Mouse (Mus musculus) embryonic facial prominence, embryonic 14.5 days (tissue): Measurements from ENCODE around the gene Slit2. TPM values are rescaled to one million over a fixed set of nuclear protein-coding genes. Genes with fewer than 3 reads are reported as not detected.

ENCODE experiments used
- ATAC-seq: fragments of 200-750 bp; cut with Nextera tagmentation; 2 replicates; pipeline ENCODE4 v1.8.0; 2017; ENCODE audit warnings: low read depth, moderate number of reproducible peaks, moderate TSS enrichment
- DNase-seq: peaks from one replicate; pipeline ENCODE4 v3.0.0-alpha.2; 2015; ENCODE audit warnings: low spot score
- H3K27ac ChIP-seq: fragments of 300-500 bp; sonication (generic); replicated peaks from 2 replicates; pipeline ENCODE4 v1.5.1; 2014; ENCODE audit warnings: low read depth, mild to moderate bottlenecking, low read length, moderate library complexity
- H3K27me3 ChIP-seq: fragments of 300-500 bp; sonication (generic); replicated peaks from 2 replicates; pipeline ENCODE4 v1.6.1; 2014; ENCODE audit warnings: low read length; ENCODE audit not compliant: control insufficient read depth, insufficient read depth
- H3K36me3 ChIP-seq: fragments of 300-500 bp; sonication (generic); 2 replicates; pipeline ENCODE4 v1.6.1; 2014; ENCODE audit warnings: low read length, mixed read lengths; ENCODE audit not compliant: control insufficient read depth, insufficient read depth
- H3K4me1 ChIP-seq: fragments of 300-500 bp; sonication (generic); 2 replicates; pipeline ENCODE4 v1.6.1; 2014; ENCODE audit warnings: antibody characterized with exemption, low read length; ENCODE audit not compliant: control insufficient read depth, insufficient read depth
- H3K4me2 ChIP-seq: fragments of 300-500 bp; sonication (generic); 2 replicates; pipeline ENCODE4 v1.6.1; 2014; ENCODE audit warnings: low read depth, mild to moderate bottlenecking, low read length, moderate library complexity, mixed read lengths
- H3K4me3 ChIP-seq: fragments of 300-500 bp; sonication (generic); 2 replicates; pipeline ENCODE4 v1.5.1; 2014; ENCODE audit warnings: low read depth, mild to moderate bottlenecking, low read length
- H3K9ac ChIP-seq: fragments of 300-500 bp; sonication (generic); 2 replicates; pipeline ENCODE4 v1.6.1; 2014; ENCODE audit warnings: low read depth, mild to moderate bottlenecking, low read length, moderate library complexity, mixed read lengths
- H3K9me3 ChIP-seq: fragments of 300-500 bp; sonication (generic); 2 replicates; pipeline ENCODE4 v1.6.1; 2016; ENCODE audit warnings: low read length; ENCODE audit not compliant: control insufficient read depth
- WGBS: fragments of 180-500 bp; shearing (Covaris S2); extraction: QIAGEN DNeasy Blood & Tissue Kit; methylation state at CpG from one replicate; pipeline ENCODE4 v1.1.7; 2014; 5-methylcytosine and 5-hydroxymethylcytosine counted together
- polyA plus RNA-seq: library from polyadenylated mRNA; unstranded; fragments of >200 nt; fragmentation: Nextera tagmentation; extraction: Ambion mirVana; gene quantifications from 2 replicates; pipeline ENCODE4 v1.2.1, GENCODE M21; 2014

The Slit2 gene
- polyA plus RNA-seq, result 27.0 and 27.6 TPM in 2 replicates

DNA sequence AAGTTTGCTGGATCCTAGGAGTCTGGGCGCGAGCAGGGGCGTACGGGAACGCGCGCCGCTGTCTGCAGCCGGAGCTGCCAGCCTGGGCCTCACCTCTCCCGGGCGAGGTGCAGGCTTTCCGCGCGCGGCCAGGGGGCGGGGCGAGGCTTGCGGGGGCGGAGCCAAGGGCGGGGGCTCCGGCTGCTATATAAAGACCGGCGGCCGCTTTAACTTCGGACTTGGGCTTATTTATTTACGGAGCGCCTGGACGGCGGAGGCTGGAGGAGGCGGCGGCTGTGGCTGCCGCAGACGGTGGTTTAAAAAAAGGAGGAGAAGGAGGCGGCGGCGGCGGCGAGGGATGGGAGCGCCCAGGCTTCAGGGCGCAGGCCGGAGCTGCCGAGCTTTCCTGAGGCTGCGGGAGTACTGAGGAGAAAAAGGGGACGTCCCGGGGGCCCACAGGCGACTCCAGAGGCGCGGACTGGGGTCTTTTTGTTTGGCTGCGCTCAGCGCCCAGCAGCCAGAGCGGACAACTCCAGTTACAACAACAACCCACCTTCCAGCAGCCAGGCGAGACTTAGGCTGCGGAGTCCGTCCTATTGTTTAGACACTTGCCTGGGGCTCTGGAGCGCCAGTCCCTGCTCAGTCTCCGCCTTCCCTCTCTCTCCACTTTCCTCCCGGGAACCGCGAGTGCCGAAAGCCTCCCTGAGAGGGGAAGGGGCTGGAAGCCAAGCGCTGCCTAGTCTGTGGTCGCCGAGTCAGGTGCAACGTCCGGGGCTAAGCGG lies at the start of gene Slit2:
TSS of gene Slit2 (plus strand) at position 198 of the 761 bp plus-strand sequence.
- Histone ChIP-seq H3K4me3 (peak within 1 kb of the TSS; percentile 69), H3K4me2 (peak within 1 kb of the TSS; percentile 96), H3K4me1 (peaks cover 19% of the 10 kb centered on the region), H3K27me3 (peaks cover 19% of the 10 kb centered on the region), H3K27ac (peak within 1 kb of the TSS; percentile 68), H3K36me3 (no peaks in the 10 kb centered on the region), H3K9ac (peak within 1 kb of the TSS; percentile 74), H3K9me3 (no peaks in the 10 kb centered on the region)
- ATAC-seq (peak; percentile 87), DNase-seq (peak; percentile 89)
- WGBS, result under 1% methylated on average over 63 of the region's 66 CpGs

DNA sequence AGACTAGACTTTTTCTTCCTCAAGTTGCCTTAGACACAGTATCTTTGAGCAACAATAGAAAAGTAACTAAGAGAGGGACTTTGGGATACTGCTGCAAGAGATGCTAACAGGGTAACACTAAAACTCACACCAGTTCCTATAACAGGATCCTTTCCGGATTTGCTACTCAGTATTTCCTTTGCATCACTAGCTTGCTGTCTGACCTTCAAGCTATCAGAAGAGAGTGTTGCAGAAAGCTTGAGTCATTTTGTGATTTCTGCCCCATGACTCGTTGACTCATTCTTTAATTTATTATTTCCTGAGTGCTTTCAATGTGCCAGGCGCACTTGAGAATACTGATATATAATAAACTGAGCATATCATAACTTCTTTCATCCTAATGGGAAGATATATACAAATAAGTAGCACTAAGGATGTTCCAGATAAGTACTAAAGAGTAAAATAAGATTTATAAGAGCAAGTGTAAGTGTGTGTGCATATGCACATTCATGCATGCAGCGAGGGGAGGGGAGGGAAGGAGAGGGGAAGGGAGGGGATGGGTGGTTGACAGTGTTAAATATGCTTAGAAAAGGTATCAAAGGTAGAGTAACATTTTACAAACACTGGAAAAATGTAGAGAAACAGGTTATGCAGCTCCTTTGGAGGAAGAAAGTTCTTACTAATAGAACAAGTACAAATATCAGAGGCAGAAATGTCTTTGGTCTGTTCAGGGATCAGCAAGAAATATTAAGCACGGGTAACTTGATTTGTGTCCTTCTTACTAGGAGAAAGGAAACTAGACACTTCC lies 44.2 kb upstream of the Slit2 start:
- no peak overlapping the region for H3K4me3 ChIP-seq
- no peaks in the 10 kb centered on the region for H3K27me3 ChIP-seq
- H3K4me1 ChIP-seq, result no peaks in the 10 kb centered on the region
- no peaks in the 10 kb centered on the region for H3K36me3 ChIP-seq
- no peak overlapping the region for H3K4me2 ChIP-seq
- H3K27ac ChIP-seq, result no peak overlapping the region
- peak; percentile 42 for DNase-seq
- WGBS, result 75% methylated on average over 5 of the region's 5 CpGs
- no peak for ATAC-seq
- H3K9ac ChIP-seq, result no peak overlapping the region
- no peaks in the 10 kb centered on the region for H3K9me3 ChIP-seq

DNA sequence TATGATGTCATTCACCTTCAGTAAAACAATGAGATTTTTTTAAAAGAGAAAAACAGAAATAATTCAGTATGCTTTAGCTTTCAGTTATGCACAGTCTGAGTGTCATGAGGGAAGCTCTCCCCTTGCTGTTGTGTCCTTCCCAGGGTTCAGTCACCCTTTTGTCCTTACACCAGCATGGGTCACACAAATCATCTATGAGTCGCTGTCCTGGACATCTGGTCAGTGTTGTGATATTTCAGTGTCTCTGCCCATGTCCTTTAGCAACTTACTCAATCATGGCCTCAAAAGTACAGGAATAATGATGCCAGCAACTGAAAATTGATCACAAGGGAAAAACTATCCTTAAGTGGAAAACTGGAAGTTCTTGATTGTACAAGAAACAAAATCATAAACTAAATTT lies 26.5 kb upstream of the Slit2 start:
- Histone ChIP-seq H3K9me3 (no peaks in the 10 kb centered on the region), H3K27me3 (no peaks in the 10 kb centered on the region), H3K9ac (no peak overlapping the region), H3K27ac (no peak overlapping the region), H3K4me1 (no peaks in the 10 kb centered on the region), H3K4me2 (no peak overlapping the region), H3K4me3 (no peak overlapping the region), H3K36me3 (no peaks in the 10 kb centered on the region)
- DNase-seq, result no peak
- no peak for ATAC-seq
- WGBS, result 79% methylated on average over 1 of the region's 1 CpGs

DNA sequence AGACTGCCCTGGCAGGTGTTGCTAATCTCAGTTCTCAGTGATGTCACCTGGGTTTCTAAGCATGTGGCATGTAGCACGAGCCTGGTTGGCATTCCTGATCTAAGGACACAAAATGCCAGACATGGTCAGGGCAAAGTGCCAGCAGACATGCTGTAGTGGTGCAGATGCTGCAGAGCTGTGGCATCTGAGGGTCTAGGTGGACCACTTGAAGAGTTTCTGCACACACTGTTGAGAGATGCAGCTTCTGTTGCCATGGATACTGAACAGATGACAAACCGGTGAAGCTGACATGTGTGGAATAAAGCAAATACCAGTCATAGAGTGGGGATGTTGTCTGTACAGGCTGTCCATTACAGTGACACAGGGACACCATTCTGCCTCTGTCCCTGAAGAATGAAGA lies 7.1 kb upstream of the Slit2 start:
- no peak overlapping the region for H3K9ac ChIP-seq
- ATAC-seq (no peak), DNase-seq (no peak)
- H3K9me3 ChIP-seq, result no peaks in the 10 kb centered on the region
- H3K4me1 ChIP-seq, result no peaks in the 10 kb centered on the region
- H3K27me3 ChIP-seq, result no peaks in the 10 kb centered on the region
- no peak overlapping the region for H3K4me3 ChIP-seq
- no peak overlapping the region for H3K4me2 ChIP-seq
- no peak overlapping the region for H3K27ac ChIP-seq
- 60% methylated on average over 2 of the region's 2 CpGs for WGBS
- no peaks in the 10 kb centered on the region for H3K36me3 ChIP-seq

DNA sequence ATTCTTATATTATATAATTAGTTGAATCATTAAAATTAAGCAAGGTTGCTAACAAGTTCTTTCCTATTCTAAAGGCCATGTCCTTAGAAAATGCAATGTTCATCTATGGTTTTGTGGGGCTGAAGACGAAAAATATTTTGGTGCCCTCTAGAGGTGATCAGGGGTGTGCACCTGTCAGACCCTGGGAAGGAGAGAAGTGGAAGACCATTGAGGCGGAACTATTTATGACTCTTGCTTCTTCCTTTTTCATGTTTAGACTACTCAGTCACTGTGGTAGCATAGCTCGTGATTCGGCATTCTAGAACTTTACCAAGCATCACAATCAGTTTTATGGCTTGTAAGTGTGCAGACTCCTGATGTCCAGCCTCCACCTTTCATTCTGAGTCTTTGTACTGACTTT lies 3.6 kb upstream of the Slit2 start:
- ATAC-seq, result no peak
- Histone ChIP-seq H3K27ac (no peak overlapping the region), H3K36me3 (no peaks in the 10 kb centered on the region), H3K27me3 (0 out of 2 replicates have a peak, but pooled peaks cover 4% of the 10 kb centered on the region), H3K9ac (no peak overlapping the region), H3K4me3 (no peak overlapping the region), H3K9me3 (no peaks in the 10 kb centered on the region), H3K4me1 (peaks cover 9% of the 10 kb centered on the region), H3K4me2 (no peak overlapping the region)
- DNase-seq, result no peak
- WGBS, result 44% methylated on average over 4 of the region's 4 CpGs

DNA sequence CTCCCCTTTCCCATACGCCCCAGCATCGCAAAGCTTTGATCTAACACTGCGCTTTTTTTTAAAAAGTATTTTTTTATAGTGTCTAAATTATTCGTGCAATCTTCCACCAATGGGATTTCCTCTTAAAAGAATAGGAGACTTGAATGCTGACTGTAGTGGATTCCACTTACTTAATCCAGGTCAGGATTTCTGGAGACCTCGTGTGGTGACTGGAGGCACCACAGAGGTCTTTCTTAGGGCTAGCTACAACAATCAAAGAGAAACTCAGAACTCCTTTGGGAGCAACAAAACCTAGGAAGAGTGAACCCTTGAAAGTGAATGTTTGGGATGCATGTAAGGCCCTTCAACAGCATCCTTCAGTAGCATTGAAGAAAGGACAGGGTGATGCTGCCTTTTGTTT lies 2.5 kb upstream of the Slit2 start:
- Histone ChIP-seq H3K27ac (no peak overlapping the region), H3K4me1 (peaks cover 19% of the 10 kb centered on the region), H3K36me3 (no peaks in the 10 kb centered on the region), H3K4me3 (no peak overlapping the region), H3K27me3 (peaks cover 12% of the 10 kb centered on the region), H3K9me3 (no peaks in the 10 kb centered on the region), H3K9ac (no peak overlapping the region), H3K4me2 (no peak overlapping the region)
- no peak for ATAC-seq
- DNase-seq, result no peak
- WGBS, result 31% methylated on average over 5 of the region's 5 CpGs

- H3K4me1 ChIP-seq, result peaks cover 19% of the 10 kb centered on the region
- H3K9me3 ChIP-seq, result no peaks in the 10 kb centered on the region
- ATAC-seq (no peak), DNase-seq (no peak)
- peak overlapping the region; percentile 69; the same call in 1 of the 2 replicates for H3K4me3 ChIP-seq
- no peak overlapping the region for H3K27ac ChIP-seq
- H3K9ac ChIP-seq, result no peak overlapping the region
- peak overlapping the region; percentile 96 for H3K4me2 ChIP-seq
- WGBS, result 46% methylated on average over 8 of the region's 8 CpGs
- peaks cover 19% of the 10 kb centered on the region for H3K27me3 ChIP-seq
- H3K36me3 ChIP-seq, result no peaks in the 10 kb centered on the region
These were observed 987 bp upstream of the Slit2 start for GRCm38 (mm10) chr5:47981951-47982350.

GRCm38 (mm10) chr5:47983746-47984583 lies 1.0 kb downstream of the Slit2 start:
- H3K9ac ChIP-seq, result peak overlapping the region; percentile 74
- H3K4me1 ChIP-seq, result peaks cover 19% of the 10 kb centered on the region
- whole genome bisulfite sequencing, result under 1% methylated on average over 26 of the region's 38 CpGs
- H3K36me3 ChIP-seq, result no peaks in the 10 kb centered on the region
- peak overlapping the region; percentile 96 for H3K4me2 ChIP-seq
- peaks cover 19% of the 10 kb centered on the region for H3K27me3 ChIP-seq
- H3K4me3 ChIP-seq, result peak overlapping the region; percentile 69
- peak overlapping the region; percentile 68 for H3K27ac ChIP-seq
- H3K9me3 ChIP-seq, result no peaks in the 10 kb centered on the region
- ATAC-seq, result peak; percentile 4; the same call in 1 of the 2 replicates
- DNase-seq, result peak; percentile 41
